Mouse (Mus musculus): ENCODE measurements around the gene Ddx52. TPM values are rescaled to one million over a fixed set of nuclear protein-coding genes. Genes with fewer than 3 reads are reported as not detected.

Ddx52 gene
- total and polyA plus RNA-seq, 3 experiments: 0.92 to 19.9 (median 19.6) TPM

Other genes starting within 250 kb of the Ddx52 start
- 1 to 10 TPM; 2.6 to 4.7 TPM for gene Wfdc17, start 238.1 kb upstream of the Ddx52 start, total RNA-seq (2021)
- gene Wfdc17, start 238.1 kb upstream of the Ddx52 start, polyA plus RNA-seq (2012; rRNA removed): 0.51 and 0.71 TPM in 2 replicates
- not detected for gene Wfdc18, start 233.0 kb upstream of the Ddx52 start, total RNA-seq (2021)
- not detected in 2 replicates for gene Wfdc18, start 233.0 kb upstream of the Ddx52 start, polyA plus RNA-seq (2012; rRNA removed)
- gene Wfdc21, start 195.1 kb upstream of the Ddx52 start, total RNA-seq (2021): 1 to 10 TPM in 1 of 2 experiments, not detected in 1; 1.0 TPM
- gene Wfdc21, start 195.1 kb upstream of the Ddx52 start, polyA plus RNA-seq (2012; rRNA removed): 5.2 and 5.8 TPM in 2 replicates
- gene Heatr6, start 188.4 kb upstream of the Ddx52 start, total RNA-seq (2021): 10 to 100 TPM; 11.8 to 12.6 TPM
- 21.3 and 22.7 TPM in 2 replicates for gene Heatr6, start 188.4 kb upstream of the Ddx52 start, polyA plus RNA-seq (2012; rRNA removed)
- not detected for gene Hnf1b, start 92.0 kb upstream of the Ddx52 start, total RNA-seq (2021)
- gene Hnf1b, start 92.0 kb upstream of the Ddx52 start, polyA plus RNA-seq (2012; rRNA removed): 0.26 and 0.53 TPM in 2 replicates
- gene Synrg, start 22.4 kb downstream of the Ddx52 start, total RNA-seq (2021): 10 to 100 TPM; 47.1 to 58.6 TPM
- 26.3 and 37.4 TPM in 2 replicates for gene Synrg, start 22.4 kb downstream of the Ddx52 start, polyA plus RNA-seq (2012; rRNA removed)
- gene Dusp14, start 127.2 kb downstream of the Ddx52 start, total RNA-seq (2021): 10 to 100 TPM in 1 of 2 experiments, 1 to 10 TPM in 1; 8.0 to 17.8 TPM
- 13.4 and 16.7 TPM in 2 replicates for gene Dusp14, start 127.2 kb downstream of the Ddx52 start, polyA plus RNA-seq (2012; rRNA removed)
- 10 to 100 TPM; 12.5 to 16.3 TPM for gene Tada2a, start 187.5 kb downstream of the Ddx52 start, total RNA-seq (2021)
- gene Tada2a, start 187.5 kb downstream of the Ddx52 start, polyA plus RNA-seq (2012; rRNA removed): 2.6 and 3.1 TPM in 2 replicates
- gene Acaca, start 187.6 kb downstream of the Ddx52 start, total RNA-seq (2021): 100 to 1,000 TPM; 161 to 510 TPM
- 60.3 and 70.2 TPM in 2 replicates for gene Acaca, start 187.6 kb downstream of the Ddx52 start, polyA plus RNA-seq (2012; rRNA removed)
- gene Gm11437, start 225.4 kb downstream of the Ddx52 start, total RNA-seq (2021): not detected
- gene Gm11437, start 225.4 kb downstream of the Ddx52 start, polyA plus RNA-seq (2012; rRNA removed): not detected in 2 replicates

All from adrenal gland, adult 2 months (tissue).